Mouse (Mus musculus) embryonic fibroblast, embryonic 13.5 days (primary cell): ENCODE measurements around the gene F12.
A peak's percentile ranks its signal among the peaks of the same experiment; 100 is the strongest.

Experiments used
- CTCF ChIP-seq: IDR thresholded peaks from 2 replicates; pipeline ENCODE4 v1.5.1; 2011; ENCODE audit warnings: mild to moderate bottlenecking, control low read depth, low read length, moderate library complexity, borderline replicate concordance; ENCODE audit not compliant: insufficient read depth
- POLR2A ChIP-seq: IDR thresholded peaks from 2 replicates; pipeline ENCODE4 v1.6.1; 2011; ENCODE audit warnings: low read depth, mild to moderate bottlenecking, control low read depth, low read length, moderate library complexity

GRCm38 (mm10) chr13:55420933-55421800, 5.4 kb downstream of the F12 start:
- TF ChIP-seq CTCF: peak; percentile 86
- no peak for TF ChIP-seq POLR2A
